Mouse (Mus musculus): ENCODE measurements around the gene Esp38. TPM values are rescaled to one million over a fixed set of nuclear protein-coding genes. Genes with fewer than 3 reads are reported as not detected.
"Not testable (repeated sequence)": the region's sequence is repeated elsewhere in the genome, so short reads cannot be mapped to it uniquely, and the experiment has no call there.

Gene Esp38
- not detected in 2 replicates for total RNA-seq (2014; rRNA removed)
- not detected in 2 replicates for polyA plus RNA-seq (2015; fragmentation: Nextera tagmentation; extraction: Ambion mirVana)

DNA sequence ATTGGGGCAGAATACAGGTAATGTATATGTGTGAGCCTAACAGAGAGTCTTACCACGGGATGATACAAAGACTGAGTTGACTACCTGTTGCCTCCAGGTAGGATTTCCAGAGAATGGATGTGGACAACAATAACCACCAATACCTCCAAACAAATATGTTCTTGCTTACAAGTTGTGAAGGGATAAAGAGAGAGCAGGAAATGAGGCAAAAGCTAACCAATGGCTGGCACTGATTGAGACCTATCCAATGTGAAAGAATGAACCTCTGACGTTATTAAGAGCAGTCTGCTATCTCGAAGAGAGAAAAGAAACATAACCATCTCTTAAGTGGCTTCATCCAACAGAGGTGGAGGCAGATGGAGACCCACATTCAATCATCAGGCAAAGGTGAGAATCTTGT, at the start of gene Esp38:
TSS of gene Esp38 (plus strand) at position 301 of the 400 bp plus-strand sequence.
- Histone ChIP-seq H3K27me3 (ENCODE audit: insufficient read depth, low read length) (no peaks in the 10 kb centered on the region), H3K4me3 (ENCODE audit: low read length) (no peak within 1 kb of the TSS), H3K36me3 (ENCODE audit: insufficient read depth, low read length) (no peaks in the 10 kb centered on the region), H3K27ac (no peak within 1 kb of the TSS), H3K4me2 (ENCODE audit: low read depth, low read length) (no peak within 1 kb of the TSS), H3K9me3 (ENCODE audit: low read length) (no peaks in the 10 kb centered on the region), H3K4me1 (ENCODE audit: insufficient read depth, low read length) (no peaks in the 10 kb centered on the region), H3K9ac (replicated peaks; ENCODE audit: low read length) (no peak within 1 kb of the TSS)
- DNase-seq (ENCODE audit: low spot score) (no peak), ATAC-seq (no peak)
- WGBS = 65% methylated on average over 3 of the region's 3 CpGs
- no peak for TF ChIP-seq CTCF (IDR thresholded peaks at IDR 0.05; ENCODE audit: low read depth)

DNA sequence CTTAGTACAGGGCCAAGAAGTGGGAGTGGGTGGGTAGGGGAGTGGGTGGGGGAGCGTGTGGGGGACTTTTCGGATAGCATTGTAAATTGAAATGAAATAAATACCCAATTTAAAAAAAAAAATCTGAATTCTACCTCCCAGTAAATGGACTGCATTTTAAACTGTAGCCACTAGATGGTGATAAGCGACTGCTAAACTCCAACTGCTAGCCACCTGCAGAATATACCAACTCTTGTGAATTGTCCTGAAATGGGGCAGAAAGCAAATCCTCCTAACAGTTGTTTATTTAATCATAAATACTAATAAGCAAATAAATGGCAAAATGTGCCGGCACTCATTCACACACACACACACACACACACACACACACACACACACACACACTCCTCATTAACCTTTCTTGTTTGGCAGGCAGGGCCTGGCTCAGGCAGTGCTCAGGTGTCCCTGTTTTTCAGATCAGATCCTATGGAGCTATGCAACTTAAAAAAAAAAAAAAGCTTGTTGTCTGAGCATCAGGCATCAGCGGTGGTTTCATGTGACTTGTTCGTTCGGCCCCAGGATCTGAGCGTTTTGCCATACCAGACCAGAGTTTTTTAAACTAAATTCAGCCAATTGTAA, 47.3 kb upstream of the Esp38 start:
- H3K4me1 ChIP-seq (ENCODE audit: insufficient read depth, low read length); H3K27ac ChIP-seq; H3K9me3 ChIP-seq (ENCODE audit: low read length); DNase-seq (ENCODE audit: low spot score); H3K27me3 ChIP-seq (ENCODE audit: insufficient read depth, low read length); ATAC-seq; H3K4me2 ChIP-seq (ENCODE audit: low read depth, low read length); H3K36me3 ChIP-seq (ENCODE audit: insufficient read depth, low read length); H3K9ac ChIP-seq (replicated peaks; ENCODE audit: low read length); H3K4me3 ChIP-seq (ENCODE audit: low read length): not testable (repeated sequence)
- TF ChIP-seq CTCF (IDR thresholded peaks at IDR 0.05; ENCODE audit: low read depth) = peak; percentile 25; the same call in 1 of the 2 replicates
- WGBS = 60% methylated on average over 7 of the region's 8 CpGs

Other genes with a start within 250 kb of the Esp38 start
- gene AC192777.2, start 144.9 kb downstream of the Esp38 start, total RNA-seq (2014; rRNA removed) = not detected in 2 replicates
- gene AC192777.2, start 144.9 kb downstream of the Esp38 start, polyA plus RNA-seq (2015; fragmentation: Nextera tagmentation; extraction: Ambion mirVana) = not detected in 2 replicates